Mouse (Mus musculus) thymus, adult 2 months (tissue): ENCODE measurements around the gene Slc27a4. TPM values are rescaled to one million over a fixed set of nuclear protein-coding genes. Genes with fewer than 3 reads are reported as not detected.

ENCODE experiments used
- DNase-seq: peaks from one replicate; pipeline ENCODE4 v3.0.0; 2021
- H3K27ac ChIP-seq: fragments of 200-500 bp; 2 replicates; pipeline ENCODE4 v1.5.1; 2012; ENCODE audit warnings: low read length, control low read depth; ENCODE audit not compliant: control insufficient read depth, insufficient read depth
- H3K27me3 ChIP-seq: fragments of 200-500 bp; 2 replicates; pipeline ENCODE4 v1.6.1; 2012; ENCODE audit warnings: mild to moderate bottlenecking, low read length, moderate library complexity, mixed read lengths; ENCODE audit not compliant: control insufficient read depth, insufficient read depth
- H3K36me3 ChIP-seq: fragments of 200-500 bp; 2 replicates; pipeline ENCODE4 v1.6.1; 2012; ENCODE audit warnings: mild to moderate bottlenecking, low read length, moderate library complexity; ENCODE audit not compliant: control insufficient read depth, insufficient read depth
- H3K4me1 ChIP-seq: fragments of 200-500 bp; replicated peaks from 2 replicates; pipeline ENCODE4 v1.6.1; 2012; ENCODE audit warnings: low read length; ENCODE audit not compliant: control insufficient read depth, insufficient read depth
- H3K4me3 ChIP-seq: fragments of 200-500 bp; 2 replicates; pipeline ENCODE4 v1.5.1; 2012; ENCODE audit warnings: mild to moderate bottlenecking, low read length, control low read depth, moderate library complexity; ENCODE audit not compliant: control insufficient read depth, insufficient read depth
- CTCF ChIP-seq: fragments of 200-500 bp; IDR thresholded peaks from 2 replicates; pipeline ENCODE4 v1.5.1; 2012; ENCODE audit warnings: mild to moderate bottlenecking, control low read depth, low read length, moderate library complexity, borderline replicate concordance; ENCODE audit not compliant: control insufficient read depth, poor library complexity, insufficient read depth; ENCODE audit errors: extremely low read depth
- POLR2A ChIP-seq: fragments of 200-500 bp; IDR thresholded peaks from 2 replicates; pipeline ENCODE4 v1.6.1; 2012; ENCODE audit warnings: mild to moderate bottlenecking, low read length, control low read depth, moderate library complexity; ENCODE audit not compliant: control insufficient read depth, poor library complexity, insufficient read depth; ENCODE audit errors: extremely low read depth
- WGBS: fragments of 180-500 bp; shearing (Covaris S2); methylation state at CpG from one replicate; pipeline ENCODE4 v1.1.7; 2018; 5-methylcytosine and 5-hydroxymethylcytosine counted together
- polyA plus RNA-seq: library from polyadenylated mRNA; depleted of rRNA; stranded (reverse); fragments of >200 nt; gene quantifications from 2 replicates; pipeline ENCODE4 v1.2.3, GENCODE M21; 2012

Slc27a4 gene
- polyA plus RNA-seq, 1 experiment = 35.8 TPM

- peaks cover 11% of the 10 kb centered on the region for H3K36me3 ChIP-seq
- no peak overlapping the region for H3K4me3 ChIP-seq
- no peaks in the 10 kb centered on the region for H3K4me1 ChIP-seq
- H3K27me3 ChIP-seq = no peaks in the 10 kb centered on the region
- DNase-seq = no peak
- no peak for TF ChIP-seq CTCF
- TF ChIP-seq POLR2A = no peak
- no peak overlapping the region for H3K27ac ChIP-seq
- 94% methylated on average over 2 of the region's 2 CpGs for WGBS
These were observed 33.0 kb downstream of the Slc27a4 start for GRCm38 (mm10) chr2:29835391-29835899.

DNA sequence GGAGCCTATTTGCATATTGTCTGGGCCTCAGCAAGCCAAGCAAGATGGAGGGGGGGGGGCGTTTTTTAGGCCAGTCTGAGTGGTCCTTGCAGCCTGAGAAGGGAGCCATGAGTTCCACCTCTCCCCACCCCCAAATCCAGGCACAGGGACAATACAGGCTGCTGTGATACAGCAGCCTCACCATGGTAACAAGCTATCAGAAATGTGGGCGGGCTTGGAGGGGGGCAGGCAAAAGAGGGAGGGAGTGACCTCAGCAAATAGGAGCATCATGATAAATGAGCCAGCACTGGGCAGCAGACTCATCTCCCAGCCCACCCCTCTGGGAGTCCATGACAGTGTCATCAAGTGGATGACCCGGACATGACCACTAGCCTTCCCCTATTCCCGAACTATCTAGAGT is 37.0 kb downstream of the Slc27a4 start:
- Histone ChIP-seq H3K4me1 (no peaks in the 10 kb centered on the region), H3K27me3 (no peaks in the 10 kb centered on the region), H3K27ac (no peak overlapping the region), H3K4me3 (no peak overlapping the region), H3K36me3 (peaks cover 13% of the 10 kb centered on the region)
- 86% methylated on average over 4 of the region's 4 CpGs for WGBS
- TF ChIP-seq POLR2A = no peak
- no peak for TF ChIP-seq CTCF
- DNase-seq = no peak

GRCm38 (mm10) chr2:29843231-29844105 is 41.0 kb downstream of the Slc27a4 start:
- Histone ChIP-seq H3K27ac (no peak overlapping the region), H3K4me1 (peaks cover 2% of the 10 kb centered on the region; the same call in 1 of the 2 replicates), H3K4me3 (no peak overlapping the region), H3K27me3 (no peaks in the 10 kb centered on the region), H3K36me3 (peaks cover 19% of the 10 kb centered on the region)
- TF ChIP-seq POLR2A (no peak), CTCF (no peak)
- DNase-seq = no peak
- 96% methylated on average over 9 of the region's 9 CpGs for WGBS

GRCm38 (mm10) chr2:29844115-29844514 is 41.7 kb downstream of the Slc27a4 start:
- WGBS = 99% methylated on average over 2 of the region's 2 CpGs
- no peaks in the 10 kb centered on the region for H3K27me3 ChIP-seq
- peaks cover 8% of the 10 kb centered on the region for H3K4me1 ChIP-seq
- peaks cover 17% of the 10 kb centered on the region for H3K36me3 ChIP-seq
- H3K27ac ChIP-seq = no peak overlapping the region
- TF ChIP-seq POLR2A (no peak), CTCF (no peak)
- no peak overlapping the region for H3K4me3 ChIP-seq
- DNase-seq = no peak

- Histone ChIP-seq H3K4me3 (no peak overlapping the region), H3K4me1 (peaks cover 13% of the 10 kb centered on the region), H3K27ac (no peak overlapping the region), H3K27me3 (no peaks in the 10 kb centered on the region), H3K36me3 (peaks cover 15% of the 10 kb centered on the region)
- 96% methylated on average over 3 of the region's 3 CpGs for WGBS
- no peak for DNase-seq
- no peak for TF ChIP-seq POLR2A
- TF ChIP-seq CTCF = no peak
These were observed 42.2 kb downstream of the Slc27a4 start for GRCm38 (mm10) chr2:29844661-29845060.

- no peak for DNase-seq
- Histone ChIP-seq H3K27ac (no peak overlapping the region), H3K4me1 (peaks cover 21% of the 10 kb centered on the region), H3K4me3 (no peak overlapping the region), H3K36me3 (peaks cover 15% of the 10 kb centered on the region), H3K27me3 (no peaks in the 10 kb centered on the region)
- TF ChIP-seq CTCF = no peak
- no peak for TF ChIP-seq POLR2A
- WGBS = 92% methylated on average over 25 of the region's 25 CpGs
These were observed 43.2 kb downstream of the Slc27a4 start for GRCm38 (mm10) chr2:29845636-29846035.
